Mouse (Mus musculus) lung, embryonic 15.5 days (tissue): ENCODE data around the gene Dnmt3b. TPM values are rescaled to one million over a fixed set of nuclear protein-coding genes. Genes with fewer than 3 reads are reported as not detected.
A peak's percentile ranks its signal among the peaks of the same experiment; 100 is the strongest.

Experiments
- ATAC-seq: fragments of 200-750 bp; cut with Nextera tagmentation; 2 replicates; pipeline ENCODE4 v1.8.0; 2017; ENCODE audit warnings: moderate number of reproducible peaks, borderline replicate concordance; ENCODE audit not compliant: low FRiP score, low TSS enrichment; ENCODE audit errors: extremely low read depth
- H3K27ac ChIP-seq: fragments of 300-500 bp; sonication (generic); 2 replicates; pipeline ENCODE4 v1.5.1; 2015; ENCODE audit warnings: moderate library complexity, mild to moderate bottlenecking, inconsistent platforms
- H3K27me3 ChIP-seq: fragments of 300-500 bp; sonication (generic); 2 replicates; pipeline ENCODE4 v1.6.1; 2015; ENCODE audit warnings: inconsistent platforms
- H3K36me3 ChIP-seq: fragments of 300-500 bp; sonication (generic); 2 replicates; pipeline ENCODE4 v1.6.1; 2015; ENCODE audit warnings: inconsistent platforms
- H3K4me1 ChIP-seq: fragments of 300-500 bp; sonication (generic); 2 replicates; pipeline ENCODE4 v1.6.1; 2015; ENCODE audit warnings: inconsistent platforms
- H3K4me2 ChIP-seq: fragments of 300-500 bp; sonication (generic); 2 replicates; pipeline ENCODE4 v1.6.1; 2015; ENCODE audit warnings: inconsistent platforms, mild to moderate bottlenecking, moderate library complexity
- H3K4me3 ChIP-seq: fragments of 300-500 bp; sonication (generic); 2 replicates; pipeline ENCODE4 v1.5.1; 2015; ENCODE audit warnings: mild to moderate bottlenecking, inconsistent platforms
- H3K9ac ChIP-seq: fragments of 300-500 bp; sonication (generic); 2 replicates; pipeline ENCODE4 v1.6.1; 2015; ENCODE audit warnings: inconsistent platforms
- H3K9me3 ChIP-seq: fragments of 300-500 bp; sonication (generic); 2 replicates; pipeline ENCODE4 v1.6.1; 2016; ENCODE audit warnings: inconsistent platforms
- WGBS: fragments of 180-500 bp; shearing (Covaris S2); methylation state at CpG from one replicate; pipeline ENCODE4 v1.1.7; 2015; 5-methylcytosine and 5-hydroxymethylcytosine counted together
- polyA plus RNA-seq: library from polyadenylated mRNA; unstranded; fragments of >200 nt; fragmentation: Nextera tagmentation; extraction: Ambion mirVana; gene quantifications from 2 replicates; pipeline ENCODE4 v1.2.1, GENCODE M21; 2015

Dnmt3b gene
- polyA plus RNA-seq = 12.3 and 13.0 TPM in 2 replicates

GRCm38 (mm10) chr2:153649298-153650013 is at the start of gene Dnmt3b:
Gene Dnmt3b, plus strand, starts transcription at chr2:153649450.
- 1% methylated on average over 72 of the region's 93 CpGs for WGBS
- H3K27me3 ChIP-seq = no peaks in the 10 kb centered on the region

DNA sequence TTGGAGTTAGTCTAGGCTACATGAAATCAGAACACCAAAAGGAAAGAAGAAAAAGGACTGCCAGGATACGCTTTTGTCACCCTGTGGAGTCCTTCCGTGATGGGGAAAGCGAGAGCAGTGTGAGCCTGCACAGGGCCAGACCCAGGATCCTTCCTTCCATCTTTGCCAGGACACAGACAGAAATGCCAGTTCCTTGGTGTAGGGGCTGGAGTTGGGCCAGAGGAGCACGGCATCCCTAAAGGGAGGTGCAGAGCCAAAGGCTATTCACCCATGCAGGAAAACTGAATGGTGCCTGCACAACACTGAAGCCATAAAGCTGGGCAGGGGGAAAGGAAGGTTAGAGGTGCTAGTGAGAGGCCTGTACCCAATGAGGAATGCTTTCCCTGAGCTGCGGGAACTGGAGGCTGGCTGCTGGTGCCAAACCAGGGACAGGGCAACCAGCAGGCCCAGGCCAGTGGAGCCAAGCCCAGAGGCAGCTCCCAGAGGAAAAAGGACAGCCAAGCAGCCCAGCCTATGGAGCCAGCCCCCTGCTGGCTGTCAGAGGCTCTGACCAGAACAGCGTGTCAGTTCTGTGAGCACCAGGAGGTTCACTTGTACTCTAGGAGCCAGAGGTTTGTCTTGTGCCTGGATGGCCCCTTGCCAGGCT is 49.1 kb upstream of the Dnmt3b start:
- Histone ChIP-seq H3K4me1 (peaks cover 13% of the 10 kb centered on the region), H3K36me3 (no peaks in the 10 kb centered on the region), H3K27ac (peak overlapping the region; percentile 41; the same call in 1 of the 2 replicates), H3K27me3 (no peaks in the 10 kb centered on the region), H3K9ac (no peak overlapping the region; the same call in 1 of the 2 replicates), H3K4me3 (no peak overlapping the region), H3K4me2 (no peak overlapping the region), H3K9me3 (no peaks in the 10 kb centered on the region)
- 65% methylated on average over 6 of the region's 6 CpGs for WGBS
- peak; percentile 77 for ATAC-seq

More at GRCm38 (mm10) chr2:153649298-153650013, at the start of gene Dnmt3b:
- Histone ChIP-seq H3K9ac (peak within 1 kb of the TSS; percentile 83), H3K9me3 (no peaks in the 10 kb centered on the region), H3K36me3 (no peaks in the 10 kb centered on the region), H3K4me2 (peak within 1 kb of the TSS; percentile 94), H3K27ac (peak within 1 kb of the TSS; percentile 50; the same call in 1 of the 2 replicates), H3K4me3 (peak within 1 kb of the TSS; percentile 81), H3K4me1 (peaks cover 15% of the 10 kb centered on the region)
- ATAC-seq = peak; percentile 86

GRCm38 (mm10) chr2:153600667-153601648 is 48.3 kb upstream of the Dnmt3b start:
- H3K4me3 ChIP-seq = no peak overlapping the region
- H3K27me3 ChIP-seq = no peaks in the 10 kb centered on the region
- 0 out of 2 replicates have a peak overlapping the region, but pooled peaks have one; percentile 41 for H3K27ac ChIP-seq
- WGBS = 41% methylated on average over 16 of the region's 16 CpGs
- H3K9ac ChIP-seq = no peak overlapping the region
- no peaks in the 10 kb centered on the region for H3K36me3 ChIP-seq
- H3K4me2 ChIP-seq = no peak overlapping the region
- H3K9me3 ChIP-seq = no peaks in the 10 kb centered on the region
- H3K4me1 ChIP-seq = peaks cover 13% of the 10 kb centered on the region
- ATAC-seq = peak; percentile 52

DNA sequence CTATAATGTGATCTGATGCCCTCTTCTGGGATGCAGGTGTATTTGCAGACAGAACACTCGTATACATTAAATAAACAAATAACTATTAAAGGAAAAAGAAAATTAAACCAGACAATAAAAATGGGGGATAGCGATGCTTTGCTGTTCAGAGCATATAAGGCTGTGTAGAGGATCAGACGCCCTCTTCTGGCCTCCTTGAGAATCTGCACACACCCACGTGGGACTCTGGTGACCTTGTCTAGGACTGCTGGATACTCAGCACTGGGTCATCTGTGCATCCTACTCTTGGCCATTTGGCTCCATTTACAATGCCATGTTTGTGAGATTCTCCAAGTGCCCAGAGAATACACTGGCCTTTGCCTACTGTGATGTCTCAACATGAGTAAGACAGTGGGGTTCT is 45.5 kb upstream of the Dnmt3b start:
- Histone ChIP-seq H3K4me1 (peaks cover 25% of the 10 kb centered on the region), H3K36me3 (no peaks in the 10 kb centered on the region), H3K4me3 (no peak overlapping the region), H3K27me3 (no peaks in the 10 kb centered on the region), H3K4me2 (no peak overlapping the region), H3K9ac (no peak overlapping the region), H3K9me3 (no peaks in the 10 kb centered on the region), H3K27ac (no peak overlapping the region)
- no peak for ATAC-seq
- 30% methylated on average over 4 of the region's 4 CpGs for WGBS

- 78% methylated on average over 3 of the region's 3 CpGs for WGBS
- no peaks in the 10 kb centered on the region for H3K9me3 ChIP-seq
- ATAC-seq = no peak
These were observed 42.8 kb upstream of the Dnmt3b start for GRCm38 (mm10) chr2:153606421-153606820.

DNA sequence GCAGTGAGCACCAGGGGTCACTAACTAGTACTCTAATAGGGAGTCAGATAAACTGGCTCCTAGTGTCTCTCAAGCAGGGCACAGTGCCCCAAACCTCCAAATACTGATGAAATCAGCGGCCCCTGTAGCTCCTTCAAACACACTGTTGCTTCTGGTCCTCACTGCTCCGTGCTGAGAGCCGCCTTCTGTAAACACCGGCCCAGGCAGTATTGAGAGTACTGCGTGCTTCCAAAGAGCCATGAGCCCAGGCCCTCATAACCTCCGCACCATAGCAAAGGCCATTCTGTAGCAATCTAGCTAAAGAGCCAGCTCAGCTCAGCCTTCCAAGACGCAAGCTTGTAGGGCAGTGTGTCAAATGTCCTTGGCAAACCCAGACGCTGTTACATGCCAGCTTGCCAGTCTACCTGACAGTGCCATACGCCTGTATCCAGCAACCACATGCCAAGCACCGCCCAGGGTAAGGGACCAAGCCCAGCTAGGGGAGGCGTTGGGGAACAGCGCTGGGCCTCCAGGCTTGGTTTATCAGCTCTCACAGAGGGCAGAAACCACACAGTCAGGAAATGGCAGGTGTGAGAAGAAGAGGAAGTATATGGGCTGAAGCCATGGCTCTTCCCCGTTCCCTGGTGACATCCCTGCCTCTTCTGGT is 41.3 kb upstream of the Dnmt3b start:
- Histone ChIP-seq H3K9ac (no peak overlapping the region), H3K27me3 (no peaks in the 10 kb centered on the region), H3K4me3 (no peak overlapping the region), H3K9me3 (no peaks in the 10 kb centered on the region), H3K4me2 (no peak overlapping the region), H3K27ac (peak overlapping the region; percentile 31), H3K36me3 (no peaks in the 10 kb centered on the region), H3K4me1 (peaks cover 45% of the 10 kb centered on the region)
- ATAC-seq = no peak
- 61% methylated on average over 13 of the region's 13 CpGs for WGBS

More at GRCm38 (mm10) chr2:153606421-153606820, 42.8 kb upstream of the Dnmt3b start:
- Histone ChIP-seq H3K4me3 (no peak overlapping the region), H3K4me2 (no peak overlapping the region), H3K27me3 (no peaks in the 10 kb centered on the region), H3K27ac (no peak overlapping the region), H3K36me3 (no peaks in the 10 kb centered on the region), H3K9ac (no peak overlapping the region), H3K4me1 (peaks cover 36% of the 10 kb centered on the region)

DNA sequence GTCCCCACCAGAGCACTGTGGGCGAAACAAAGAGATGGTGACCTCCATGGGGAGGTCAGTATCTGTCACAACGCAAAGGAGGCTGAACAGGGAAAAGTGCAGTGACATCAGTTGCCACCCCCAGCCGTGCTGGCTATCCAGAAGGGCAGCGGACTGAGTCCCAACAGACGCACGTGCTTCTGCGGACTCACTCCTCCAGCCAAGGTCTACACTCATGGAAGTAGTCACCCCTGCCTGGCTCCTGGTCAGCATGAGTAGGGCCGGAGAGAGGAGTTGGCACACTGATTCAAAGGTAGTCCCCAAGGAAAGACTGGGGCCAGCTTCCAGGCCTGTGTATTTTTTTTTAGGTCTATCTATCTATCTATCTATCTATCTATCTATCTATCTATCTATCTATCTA is 40.2 kb upstream of the Dnmt3b start:
- no peak overlapping the region for H3K27ac ChIP-seq
- no peak for ATAC-seq
- WGBS = 81% methylated on average over 8 of the region's 8 CpGs

GRCm38 (mm10) chr2:153609548-153609947 is 39.7 kb upstream of the Dnmt3b start:
- peak; percentile 80 for ATAC-seq
- Histone ChIP-seq H3K27me3 (no peaks in the 10 kb centered on the region), H3K9me3 (no peaks in the 10 kb centered on the region), H3K4me1 (peaks cover 47% of the 10 kb centered on the region), H3K4me2 (no peak overlapping the region), H3K36me3 (no peaks in the 10 kb centered on the region), H3K9ac (no peak overlapping the region), H3K4me3 (no peak overlapping the region), H3K27ac (0 out of 2 replicates have a peak overlapping the region, but pooled peaks have one; percentile 86)
- WGBS = 9% methylated on average over 9 of the region's 9 CpGs

More for the DNA sequence above, 40.2 kb upstream of the Dnmt3b start:
- H3K9me3 ChIP-seq = no peaks in the 10 kb centered on the region
- H3K4me2 ChIP-seq = no peak overlapping the region
- no peak overlapping the region for H3K9ac ChIP-seq
- no peak overlapping the region for H3K4me3 ChIP-seq
- H3K36me3 ChIP-seq = no peaks in the 10 kb centered on the region
- peaks cover 47% of the 10 kb centered on the region for H3K4me1 ChIP-seq
- no peaks in the 10 kb centered on the region for H3K27me3 ChIP-seq

- Histone ChIP-seq H3K4me1 (peaks cover 47% of the 10 kb centered on the region), H3K27me3 (no peaks in the 10 kb centered on the region), H3K36me3 (no peaks in the 10 kb centered on the region), H3K27ac (peak overlapping the region; percentile 86), H3K4me2 (no peak overlapping the region), H3K9me3 (no peaks in the 10 kb centered on the region), H3K4me3 (no peak overlapping the region), H3K9ac (peak overlapping the region; percentile 5; the same call in 1 of the 2 replicates)
- ATAC-seq = peak; percentile 64
- 15% methylated on average over 14 of the region's 14 CpGs for WGBS
These were observed 38.6 kb upstream of the Dnmt3b start for GRCm38 (mm10) chr2:153610426-153611240.

- Histone ChIP-seq H3K4me1 (peaks cover 47% of the 10 kb centered on the region), H3K4me3 (no peak overlapping the region), H3K27ac (peak overlapping the region; percentile 86), H3K9me3 (no peaks in the 10 kb centered on the region), H3K4me2 (no peak overlapping the region), H3K27me3 (no peaks in the 10 kb centered on the region), H3K9ac (peak overlapping the region; percentile 5; the same call in 1 of the 2 replicates), H3K36me3 (no peaks in the 10 kb centered on the region)
- 52% methylated on average over 7 of the region's 7 CpGs for WGBS
- no peak for ATAC-seq
These were observed 38.0 kb upstream of the Dnmt3b start for GRCm38 (mm10) chr2:153611241-153611630.
